In the genomic region with DNA sequence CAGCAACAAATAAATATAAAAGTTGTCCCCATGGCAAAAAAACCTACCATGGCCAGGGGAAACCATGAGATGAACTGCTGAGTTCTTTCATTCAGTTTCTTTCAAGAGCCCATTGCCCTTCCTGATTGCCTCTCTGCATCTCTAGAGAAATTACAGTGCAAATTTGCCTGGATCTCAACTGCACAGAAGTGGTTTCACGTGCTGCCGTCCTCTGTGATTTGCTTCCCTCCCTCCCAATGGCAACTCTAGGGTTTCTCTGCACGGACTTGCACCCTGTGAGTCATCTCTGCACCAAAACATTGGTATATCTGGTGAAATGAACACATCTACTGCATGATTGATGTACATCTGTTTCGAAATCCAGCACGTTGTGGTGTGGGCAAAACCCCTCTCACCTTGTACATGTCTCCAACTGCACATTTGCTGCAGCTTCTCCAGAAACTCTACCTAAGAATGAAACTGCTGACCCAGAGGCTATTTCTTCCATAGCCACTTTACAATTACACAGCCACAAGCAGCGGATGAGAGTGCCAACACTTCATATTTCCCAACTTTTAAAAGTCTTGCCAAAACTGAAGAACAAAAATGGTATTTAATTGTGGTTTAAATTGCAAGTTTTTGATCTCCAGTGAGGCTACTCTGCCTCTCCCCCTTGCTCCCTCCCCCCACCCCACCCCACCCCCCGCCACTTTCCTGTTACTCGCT, we compare ENCODE assay signal across 17 mouse cellular contexts.
DNase-seq lines count a peak whose midpoint lies in the region; ATAC-seq and TF ChIP-seq lines count a peak whose summit lies in the region.
"Had no signal": no experiment of that assay in that cellular context is flagged by ENCODE, and none has a peak within 500 bp of the region (broad histone marks: within the 10 kb centered on the region; RNA-seq: fewer than 3 reads in every experiment).

No protein-coding gene starts in this region.

- no peaks in the 10 kb centered on the region for H3K27me3 ChIP-seq in CH12.LX (replicated peaks)
- H3K27me3 ChIP-seq in forebrain, embryonic 10.5 days (ENCODE audit: poor library complexity, severe bottlenecking) = no peaks in the 10 kb centered on the region
- no peaks in the 10 kb centered on the region; the same call in 1 of the 2 replicates for H3K27me3 ChIP-seq in forebrain, embryonic 12.5 days
- H3K27me3 ChIP-seq: forebrain, embryonic 13.5 days; limb, embryonic 13.5 days had no signal

- H3K4me1 ChIP-seq in CH12.LX (ENCODE audit: control insufficient read depth in 1 of 2, insufficient read depth in 2 of 2) = no peaks in the 10 kb centered on the region
- H3K4me1 ChIP-seq in forebrain, embryonic 10.5 days = peaks cover 4% of the 10 kb centered on the region; the same call in 1 of the 2 replicates
- no peaks in the 10 kb centered on the region for H3K4me1 ChIP-seq in forebrain, embryonic 12.5 days
- H3K4me1 ChIP-seq: forebrain, embryonic 13.5 days; limb, embryonic 13.5 days had no signal

- no peak for TF ChIP-seq EP300 in CH12.LX (IDR thresholded peaks at IDR 0.05; ENCODE audit: low read length)

- 78% methylated on average over 8 of the region's 8 CpGs for WGBS in forebrain, embryonic 10.5 days
- WGBS in forebrain, embryonic 12.5 days = 81% methylated on average over 8 of the region's 8 CpGs

- in situ Hi-C loops in CH12.LX (cut with MboI; ENCODE audit: low pct_ligation_motif_present, low pct_unique_long_range_greater_than_20kb, low sequenced_read_pairs) = no loop called here

- TF ChIP-seq CTCF in CH12.LX (conservative IDR thresholded peaks at IDR 0.05 in 1 of 2, IDR thresholded peaks at IDR 0.05 in 1 of 2; ENCODE audit: low read depth in 2 of 2, low read length in 2 of 2) = no peak

- DNase-seq in 3134 (ENCODE audit: extremely low read depth, insufficient read length, low spot score) (peak; percentile 6), CH12.LX (ENCODE audit: extremely low read depth) (no peak)
- DNase-seq in lung, adult 18-20 months = peak; percentile 44 to 50
- peak; percentile 56 for DNase-seq in lung, postnatal 25 days (ENCODE audit: low spot score)
- no peak for DNase-seq in forebrain, embryonic 10.5 days (ENCODE audit: extremely low spot score, low spot score)
- DNase-seq in yolk sac, embryonic 10.5 days (ENCODE audit: low spot score) = no peak
- no peak for DNase-seq in heart, adult 8-10 months (ENCODE audit: low spot score)
- DNase-seq: adrenal gland, postnatal 36 days; cerebellum, adult 9-10 months; kidney, postnatal 4 days; thymus, adult 2 months had no signal

- no peak for ATAC-seq in forebrain, embryonic 12.5 days (ENCODE audit: low FRiP score)
- ATAC-seq: CD4-positive, CD25-positive, alpha-beta regulatory T cell, adult 4 months; forebrain, embryonic 13.5 days had no signal

- no peaks in the 10 kb centered on the region for H3K79me2 ChIP-seq in CH12.LX (replicated peaks; ENCODE audit: control insufficient read depth, extremely low read depth, insufficient read depth, poor library complexity, severe bottlenecking)

- TF ChIP-seq RAD21 in CH12.LX (IDR thresholded peaks at IDR 0.05; ENCODE audit: low read depth, low read length) = no peak

- dilution Hi-C loops in CH12.LX (cut with MboI; ENCODE audit: extremely low pct_ligation_motif_present, extremely low pct_unique_long_range_greater_than_20kb, low sequenced_read_pairs) = no loop called here

- no peak overlapping the region for H3K27ac ChIP-seq in CH12.LX (ENCODE audit: insufficient read depth, low read depth)
- H3K27ac ChIP-seq in forebrain, embryonic 10.5 days = no peak overlapping the region
- no peak overlapping the region for H3K27ac ChIP-seq in forebrain, embryonic 12.5 days
- H3K27ac ChIP-seq: forebrain, embryonic 13.5 days; limb, embryonic 13.5 days; liver, embryonic 14.5 days; midbrain, embryonic 10.5 days had no signal

- no peaks in the 10 kb centered on the region for H3K36me3 ChIP-seq in CH12.LX (replicated peaks in 1 of 2; ENCODE audit: control insufficient read depth in 1 of 2, insufficient read depth in 1 of 2, low read length in 1 of 2)
- H3K36me3 ChIP-seq in forebrain, embryonic 10.5 days (replicated peaks) = no peaks in the 10 kb centered on the region
- H3K36me3 ChIP-seq in forebrain, embryonic 12.5 days (replicated peaks) = no peaks in the 10 kb centered on the region
- H3K36me3 ChIP-seq: limb, embryonic 13.5 days; midbrain, embryonic 10.5 days had no signal

- H3K9me3 ChIP-seq in CH12.LX (replicated peaks; ENCODE audit: low read length) = no peaks in the 10 kb centered on the region
- no peaks in the 10 kb centered on the region for H3K9me3 ChIP-seq in forebrain, embryonic 10.5 days
- H3K9me3 ChIP-seq in forebrain, embryonic 12.5 days = no peaks in the 10 kb centered on the region
- H3K9me3 ChIP-seq: forebrain, embryonic 13.5 days; limb, embryonic 13.5 days; midbrain, embryonic 10.5 days had no signal

- no peak overlapping the region for H3K9ac ChIP-seq in CH12.LX (ENCODE audit: insufficient read depth, low read depth)
- no peak overlapping the region for H3K9ac ChIP-seq in forebrain, embryonic 12.5 days
- H3K9ac ChIP-seq: forebrain, embryonic 13.5 days; limb, embryonic 13.5 days; liver, embryonic 14.5 days had no signal

- 0 out of 2 replicates have a peak overlapping the region, but pooled peaks have one; percentile 46 for H3K4me2 ChIP-seq in CH12.LX (ENCODE audit: insufficient read depth, low read depth, poor library complexity, severe bottlenecking)
- H3K4me2 ChIP-seq in forebrain, embryonic 12.5 days = no peak overlapping the region
- H3K4me2 ChIP-seq: forebrain, embryonic 13.5 days; limb, embryonic 13.5 days had no signal

- no peak for TF ChIP-seq POLR2A in CH12.LX (IDR thresholded peaks at IDR 0.05; ENCODE audit: low read depth, low read length)

- H3K4me3 ChIP-seq in CH12.LX (replicated peaks in 1 of 3; ENCODE audit: low read depth in 2 of 3, low read length in 2 of 3, poor library complexity in 1 of 3) = no peak overlapping the region
- no peak overlapping the region for H3K4me3 ChIP-seq in forebrain, embryonic 10.5 days
- no peak overlapping the region for H3K4me3 ChIP-seq in forebrain, embryonic 12.5 days (replicated peaks)
- H3K4me3 ChIP-seq: forebrain, embryonic 13.5 days; limb, embryonic 13.5 days; midbrain, embryonic 10.5 days had no signal

TF ChIP-seq in CH12.LX, 34 proteins besides CTCF, POLR2A, EP300 and RAD21:
- TF ChIP-seq SIN3A (IDR thresholded peaks at IDR 0.05; ENCODE audit: low read length) (0 out of 2 replicates have a peak, but pooled peaks have one; percentile 36), BHLHE40 (IDR thresholded peaks at IDR 0.05; ENCODE audit: low read depth, low read length) (peak; percentile 87), ELF1 (IDR thresholded peaks at IDR 0.05; ENCODE audit: low read depth, low read length) (no peak), JUN (IDR thresholded peaks at IDR 0.05; ENCODE audit: insufficient read depth, low read depth, low read length) (0 out of 2 replicates have a peak, but pooled peaks have one; percentile 4), MAZ (IDR thresholded peaks at IDR 0.05; ENCODE audit: low read depth, low read length) (no peak), MXI1 (IDR thresholded peaks at IDR 0.05; ENCODE audit: low read depth, low read length) (0 out of 2 replicates have a peak, but pooled peaks have one; percentile 21)

Comparison
In these comparisons a context has a peak if more than half of its experiments do, and no peak if none do; other contexts are left out.
1. DNase-seq: peak in 3134 (single experiment), lung, adult 18-20 months (2 of 2) and lung, postnatal 25 days (single experiment); none in CH12.LX (single experiment), forebrain, embryonic 10.5 days (single experiment), yolk sac, embryonic 10.5 days (single experiment) and heart, adult 8-10 months (single experiment).